Mouse (Mus musculus) intestine, embryonic 16.5 days (tissue): ENCODE results near the gene Clic4. TPM values are rescaled to one million over a fixed set of nuclear protein-coding genes. Genes with fewer than 3 reads are reported as not detected.
A peak's percentile ranks its signal among the peaks of the same experiment; 100 is the strongest.

ENCODE experiments used
- ATAC-seq: fragments of 200-750 bp; cut with Nextera tagmentation; 2 replicates; pipeline ENCODE4 v1.8.0; 2017; ENCODE audit warnings: moderate TSS enrichment, moderate library complexity
- H3K27ac ChIP-seq: fragments of 300-500 bp; sonication (generic); 2 replicates; pipeline ENCODE4 v1.5.1; 2014; ENCODE audit warnings: mild to moderate bottlenecking, low read length
- H3K27me3 ChIP-seq: fragments of 300-500 bp; sonication (generic); replicated peaks from 2 replicates; pipeline ENCODE4 v1.6.1; 2014; ENCODE audit warnings: low read length, control low read depth, mixed read lengths; ENCODE audit not compliant: control insufficient read depth, insufficient read depth
- H3K36me3 ChIP-seq: fragments of 300-500 bp; sonication (generic); 2 replicates; pipeline ENCODE4 v1.6.1; 2014; ENCODE audit warnings: low read length, control low read depth; ENCODE audit not compliant: control insufficient read depth, insufficient read depth
- H3K4me1 ChIP-seq: fragments of 300-500 bp; sonication (generic); 2 replicates; pipeline ENCODE4 v1.6.1; 2014; ENCODE audit warnings: low read length, control low read depth, mixed read lengths; ENCODE audit not compliant: control insufficient read depth, insufficient read depth
- H3K4me2 ChIP-seq: fragments of 300-500 bp; sonication (generic); 2 replicates; pipeline ENCODE4 v1.6.1; 2014; ENCODE audit warnings: low read depth, low read length, control low read depth
- H3K4me3 ChIP-seq: fragments of 300-500 bp; sonication (generic); 2 replicates; pipeline ENCODE4 v1.5.1; 2014; ENCODE audit warnings: mild to moderate bottlenecking, low read length
- H3K9ac ChIP-seq: fragments of 300-500 bp; sonication (generic); 2 replicates; pipeline ENCODE4 v1.6.1; 2014; ENCODE audit warnings: low read depth, low read length
- H3K9me3 ChIP-seq: fragments of 300-500 bp; sonication (generic); 2 replicates; pipeline ENCODE4 v1.6.1; 2016; ENCODE audit warnings: low read length, control low read depth; ENCODE audit not compliant: control insufficient read depth
- WGBS: fragments of 180-500 bp; shearing (Covaris S2); extraction: QIAGEN DNeasy Blood & Tissue Kit; methylation state at CpG from one replicate; pipeline ENCODE4 v1.1.7; 2014; 5-methylcytosine and 5-hydroxymethylcytosine counted together
- polyA plus RNA-seq: library from polyadenylated mRNA; unstranded; fragments of >200 nt; fragmentation: Nextera tagmentation; extraction: Ambion mirVana; gene quantifications from 2 replicates; pipeline ENCODE4 v1.2.1, GENCODE M21; 2015

Gene Clic4
- polyA plus RNA-seq, 1 experiment from 2014 or later: 107 TPM

DNA sequence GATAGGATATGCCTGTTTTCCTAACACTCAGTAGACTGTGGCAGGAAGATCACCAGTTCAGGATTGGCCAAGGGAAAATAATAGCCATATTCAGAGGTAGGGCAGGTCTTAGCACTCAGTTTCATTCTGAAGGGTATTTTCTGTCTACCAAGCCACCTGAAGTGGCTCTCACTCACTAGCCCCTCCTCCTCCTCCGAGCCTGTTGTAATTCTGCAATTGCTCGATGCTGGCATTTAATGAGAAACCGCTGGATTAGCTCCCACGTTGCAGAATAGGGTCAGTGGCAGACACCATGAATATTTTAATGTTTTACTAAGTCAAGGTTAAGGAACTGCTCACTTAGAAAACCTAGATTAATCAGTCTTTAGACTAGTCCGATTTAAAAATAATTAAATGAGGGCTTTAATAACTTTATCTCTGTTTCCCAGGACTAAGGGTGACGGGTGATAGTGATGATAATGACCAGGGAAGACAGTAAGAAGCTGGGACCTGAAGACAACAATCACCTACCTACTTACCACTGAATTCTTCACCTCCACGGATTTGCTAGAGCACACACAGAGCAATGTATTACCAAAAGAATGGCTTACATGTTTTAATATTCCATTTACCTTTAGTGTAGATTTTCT, 29.6 kb downstream of the Clic4 start:
- Histone ChIP-seq H3K4me2 (no peak overlapping the region), H3K27me3 (no peaks in the 10 kb centered on the region), H3K36me3 (no peaks in the 10 kb centered on the region), H3K9me3 (no peaks in the 10 kb centered on the region), H3K27ac (no peak overlapping the region), H3K4me1 (peaks cover 54% of the 10 kb centered on the region), H3K4me3 (no peak overlapping the region), H3K9ac (no peak overlapping the region)
- no peak for ATAC-seq
- WGBS: 78% methylated on average over 7 of the region's 7 CpGs

DNA sequence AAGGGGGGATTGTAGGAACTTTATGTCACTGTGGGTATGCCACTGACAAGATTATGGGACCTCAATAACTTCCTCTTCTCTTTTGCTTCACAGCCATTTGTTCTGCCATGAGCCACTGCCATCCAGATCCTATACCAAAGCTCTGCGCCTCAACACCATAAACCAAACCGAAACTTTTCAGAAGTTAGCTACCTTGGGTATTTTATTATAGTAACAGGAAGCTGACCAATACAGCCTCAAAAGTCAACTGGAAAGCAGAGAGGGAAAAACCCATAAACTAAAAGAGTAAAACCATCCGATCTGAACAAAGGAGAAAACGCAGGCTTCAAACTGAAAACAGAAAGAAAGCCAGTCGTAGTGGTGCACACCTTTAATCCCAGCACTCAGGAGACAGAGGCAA, 30.2 kb downstream of the Clic4 start:
- Histone ChIP-seq H3K4me3 (no peak overlapping the region), H3K4me1 (peaks cover 51% of the 10 kb centered on the region), H3K27ac (peak overlapping the region; percentile 56; the same call in 1 of the 2 replicates), H3K27me3 (no peaks in the 10 kb centered on the region), H3K9me3 (no peaks in the 10 kb centered on the region), H3K4me2 (no peak overlapping the region), H3K9ac (no peak overlapping the region), H3K36me3 (0 out of 2 replicates have a peak, but pooled peaks cover 2% of the 10 kb centered on the region)
- WGBS: 86% methylated on average over 5 of the region's 5 CpGs
- no peak for ATAC-seq

GRCm38 (mm10) chr4:135241669-135242068, 30.9 kb downstream of the Clic4 start:
- Histone ChIP-seq H3K27me3 (no peaks in the 10 kb centered on the region), H3K27ac (peak overlapping the region; percentile 56), H3K4me2 (no peak overlapping the region), H3K9ac (0 out of 2 replicates have a peak overlapping the region, but pooled peaks have one; percentile 1), H3K4me3 (no peak overlapping the region), H3K36me3 (0 out of 2 replicates have a peak, but pooled peaks cover 2% of the 10 kb centered on the region), H3K4me1 (peaks cover 46% of the 10 kb centered on the region), H3K9me3 (no peaks in the 10 kb centered on the region)
- ATAC-seq: 0 out of 2 replicates have a peak, but pooled peaks have one; percentile 49
- 29% methylated on average over 5 of the region's 5 CpGs for WGBS

DNA sequence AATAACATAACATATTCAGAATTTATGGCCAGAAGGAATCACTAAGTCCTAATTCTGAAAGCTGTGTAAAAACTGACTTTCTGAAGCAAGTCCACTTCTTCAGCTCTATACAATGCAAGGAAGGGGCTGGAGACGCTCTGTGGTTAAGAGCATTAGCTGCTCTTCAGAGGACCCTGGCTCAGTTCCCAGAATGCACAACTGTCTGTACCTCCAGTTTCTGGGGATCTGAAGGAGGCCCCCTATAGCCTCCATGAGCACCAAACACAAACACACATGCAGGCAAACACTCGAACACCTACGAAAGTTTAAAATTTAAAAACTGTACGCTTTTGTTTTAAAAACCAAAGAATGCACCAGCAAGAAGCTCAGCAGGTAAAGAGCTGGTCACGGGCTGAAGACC, 31.5 kb downstream of the Clic4 start:
- Histone ChIP-seq H3K4me3 (no peak overlapping the region), H3K4me1 (peaks cover 42% of the 10 kb centered on the region), H3K36me3 (0 out of 2 replicates have a peak, but pooled peaks cover 2% of the 10 kb centered on the region), H3K4me2 (0 out of 2 replicates have a peak overlapping the region, but pooled peaks have one; percentile 13), H3K27ac (peak overlapping the region; percentile 56), H3K9ac (no peak overlapping the region), H3K9me3 (no peaks in the 10 kb centered on the region), H3K27me3 (no peaks in the 10 kb centered on the region)
- no peak for ATAC-seq
- WGBS: 66% methylated on average over 5 of the region's 5 CpGs

GRCm38 (mm10) chr4:135240329-135240728, 32.3 kb downstream of the Clic4 start:
- H3K4me1 ChIP-seq: peaks cover 42% of the 10 kb centered on the region
- H3K27ac ChIP-seq: peak overlapping the region; percentile 39
- no peaks in the 10 kb centered on the region for H3K27me3 ChIP-seq
- no peak overlapping the region for H3K4me2 ChIP-seq
- H3K4me3 ChIP-seq: no peak overlapping the region
- H3K9me3 ChIP-seq: no peaks in the 10 kb centered on the region
- H3K9ac ChIP-seq: no peak overlapping the region
- WGBS: 76% methylated on average over 3 of the region's 3 CpGs
- H3K36me3 ChIP-seq: 0 out of 2 replicates have a peak, but pooled peaks cover 2% of the 10 kb centered on the region
- ATAC-seq: no peak

GRCm38 (mm10) chr4:135238706-135239510, 33.7 kb downstream of the Clic4 start:
- H3K4me2 ChIP-seq: no peak overlapping the region
- no peaks in the 10 kb centered on the region for H3K9me3 ChIP-seq
- no peak overlapping the region for H3K27ac ChIP-seq
- H3K4me3 ChIP-seq: no peak overlapping the region
- no peaks in the 10 kb centered on the region for H3K27me3 ChIP-seq
- no peak for ATAC-seq
- peaks cover 38% of the 10 kb centered on the region for H3K4me1 ChIP-seq
- 0 out of 2 replicates have a peak, but pooled peaks cover 2% of the 10 kb centered on the region for H3K36me3 ChIP-seq
- WGBS: 64% methylated on average over 13 of the region's 13 CpGs
- H3K9ac ChIP-seq: no peak overlapping the region

- Histone ChIP-seq H3K27me3 (no peaks in the 10 kb centered on the region), H3K4me1 (peaks cover 32% of the 10 kb centered on the region), H3K9ac (no peak overlapping the region), H3K27ac (no peak overlapping the region), H3K4me2 (no peak overlapping the region), H3K4me3 (no peak overlapping the region), H3K36me3 (0 out of 2 replicates have a peak, but pooled peaks cover 2% of the 10 kb centered on the region), H3K9me3 (no peaks in the 10 kb centered on the region)
- ATAC-seq: no peak
- WGBS: 83% methylated on average over 4 of the region's 4 CpGs
Observed at GRCm38 (mm10) chr4:135236658-135237057, 36.0 kb downstream of the Clic4 start.

DNA sequence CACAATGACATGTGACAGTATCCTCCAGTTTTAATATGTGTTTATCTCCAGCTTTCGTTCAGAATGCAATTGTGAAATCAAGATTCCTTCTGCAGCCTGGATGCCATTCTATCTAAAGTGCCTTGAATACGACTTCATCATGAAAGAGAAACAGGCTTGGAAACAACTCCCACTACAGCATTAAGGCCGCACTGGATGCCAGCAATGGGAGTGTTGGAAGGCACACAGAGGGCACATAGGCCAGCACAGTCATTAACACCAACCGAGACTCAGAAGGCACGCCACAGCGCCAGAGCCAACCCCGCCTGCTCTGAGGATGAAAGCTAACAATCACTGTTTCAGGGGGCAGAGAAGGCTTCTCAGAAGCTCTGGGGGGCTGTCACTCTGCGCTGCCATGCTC, 37.1 kb downstream of the Clic4 start:
- Histone ChIP-seq H3K9me3 (no peaks in the 10 kb centered on the region), H3K27ac (no peak overlapping the region), H3K36me3 (0 out of 2 replicates have a peak, but pooled peaks cover 2% of the 10 kb centered on the region), H3K4me2 (no peak overlapping the region), H3K27me3 (no peaks in the 10 kb centered on the region), H3K9ac (no peak overlapping the region), H3K4me3 (no peak overlapping the region), H3K4me1 (peaks cover 24% of the 10 kb centered on the region)
- ATAC-seq: 0 out of 2 replicates have a peak, but pooled peaks have one; percentile 23
- WGBS: 67% methylated on average over 8 of the region's 8 CpGs

- no peak for ATAC-seq
- H3K4me2 ChIP-seq: no peak overlapping the region
- H3K9me3 ChIP-seq: no peaks in the 10 kb centered on the region
- 62% methylated on average over 5 of the region's 5 CpGs for WGBS
- no peak overlapping the region for H3K4me3 ChIP-seq
- no peak overlapping the region for H3K9ac ChIP-seq
- H3K27ac ChIP-seq: no peak overlapping the region
- H3K36me3 ChIP-seq: no peaks in the 10 kb centered on the region
- H3K27me3 ChIP-seq: no peaks in the 10 kb centered on the region
- H3K4me1 ChIP-seq: peaks cover 13% of the 10 kb centered on the region
Observed at GRCm38 (mm10) chr4:135232563-135232962, 40.1 kb downstream of the Clic4 start.
